Mouse (Mus musculus) E14TG2a.4 (cell line): ENCODE results near the gene Adarb2.

Experiments used
- H3K27me3 ChIP-seq: 2 replicates; pipeline ENCODE4 v1.6.1; 2014; ENCODE audit warnings: low read length, control low read depth; ENCODE audit not compliant: insufficient read depth
- H3K36me3 ChIP-seq: 2 replicates; pipeline ENCODE4 v1.6.1; 2014; ENCODE audit warnings: low read length, control low read depth; ENCODE audit not compliant: insufficient read depth
- H3K4me1 ChIP-seq: replicated peaks from 2 replicates; pipeline ENCODE4 v1.6.1; 2014; ENCODE audit warnings: low read depth, low read length, control low read depth
- H3K4me3 ChIP-seq: replicated peaks from 2 replicates; pipeline ENCODE4 v1.5.1; 2014; ENCODE audit warnings: mild to moderate bottlenecking, low read length
- H3K9me3 ChIP-seq: 2 replicates; pipeline ENCODE4 v1.6.1; 2014; ENCODE audit warnings: low read length, control low read depth
- CTCF ChIP-seq: conservative IDR thresholded peaks from 2 replicates; pipeline ENCODE4 v1.5.1; 2014; ENCODE audit warnings: low read length
- NANOG ChIP-seq: IDR thresholded peaks from 2 replicates; pipeline ENCODE4 v1.6.1; 2014; ENCODE audit warnings: borderline replicate concordance, low read length, mixed read lengths
- POU5F1 ChIP-seq: IDR thresholded peaks from 2 replicates; pipeline ENCODE4 v1.6.1; 2014; ENCODE audit warnings: low read length, borderline replicate concordance

Adarb2 gene

GRCm38 (mm10) chr13:8745596-8745995 is 542.9 kb downstream of the Adarb2 start:
- H3K9me3 ChIP-seq, result no peaks in the 10 kb centered on the region
- no peak for TF ChIP-seq NANOG
- H3K4me1 ChIP-seq, result no peaks in the 10 kb centered on the region
- H3K36me3 ChIP-seq, result no peaks in the 10 kb centered on the region
- no peaks in the 10 kb centered on the region for H3K27me3 ChIP-seq
- H3K4me3 ChIP-seq, result no peak overlapping the region

- H3K4me1 ChIP-seq, result no peaks in the 10 kb centered on the region
- TF ChIP-seq CTCF (no peak), NANOG (no peak), POU5F1 (no peak)
- H3K36me3 ChIP-seq, result no peaks in the 10 kb centered on the region
- H3K4me3 ChIP-seq, result no peak overlapping the region
- no peaks in the 10 kb centered on the region for H3K9me3 ChIP-seq
- H3K27me3 ChIP-seq, result no peaks in the 10 kb centered on the region
Measured at GRCm38 (mm10) chr13:8749451-8749850, 546.8 kb downstream of the Adarb2 start.

DNA sequence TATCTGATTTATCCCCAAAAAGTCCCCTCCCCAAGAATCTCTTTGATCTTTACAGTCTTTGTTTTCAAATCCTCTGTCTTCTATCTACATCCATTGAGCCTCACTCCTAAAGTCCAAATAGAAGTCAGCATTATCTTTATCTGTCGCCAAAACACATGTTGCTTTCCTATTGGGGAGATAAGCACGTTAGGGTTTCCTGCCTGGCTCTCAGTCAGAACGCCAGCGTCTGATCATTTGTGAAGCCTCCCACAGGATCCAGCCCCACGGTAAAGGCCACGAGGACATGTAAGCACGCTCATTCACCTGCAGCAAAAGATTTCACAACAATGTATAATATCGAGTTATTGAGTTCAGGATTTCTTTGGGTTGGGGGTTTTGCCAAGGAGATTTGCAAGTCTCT is 558.3 kb downstream of the Adarb2 start:
- Histone ChIP-seq H3K36me3 (no peaks in the 10 kb centered on the region), H3K27me3 (no peaks in the 10 kb centered on the region), H3K9me3 (no peaks in the 10 kb centered on the region), H3K4me1 (no peaks in the 10 kb centered on the region), H3K4me3 (no peak overlapping the region)
- TF ChIP-seq CTCF (no peak), POU5F1 (no peak), NANOG (no peak)

- Histone ChIP-seq H3K4me3 (no peak overlapping the region), H3K36me3 (no peaks in the 10 kb centered on the region), H3K9me3 (no peaks in the 10 kb centered on the region), H3K4me1 (no peaks in the 10 kb centered on the region), H3K27me3 (no peaks in the 10 kb centered on the region; the same call in 1 of the 2 replicates)
- TF ChIP-seq NANOG (no peak), POU5F1 (no peak), CTCF (no peak)
Measured at GRCm38 (mm10) chr13:8769654-8770227, 567.1 kb downstream of the Adarb2 start.

GRCm38 (mm10) chr13:8770616-8771015 is 568.0 kb downstream of the Adarb2 start:
- TF ChIP-seq CTCF (no peak), NANOG (no peak), POU5F1 (no peak)

GRCm38 (mm10) chr13:8780441-8780840 is 577.8 kb downstream of the Adarb2 start:
- Histone ChIP-seq H3K4me3 (no peak overlapping the region), H3K27me3 (peaks cover 4% of the 10 kb centered on the region; the same call in 1 of the 2 replicates), H3K9me3 (no peaks in the 10 kb centered on the region), H3K36me3 (no peaks in the 10 kb centered on the region), H3K4me1 (no peaks in the 10 kb centered on the region)
- TF ChIP-seq CTCF, result peak; percentile 85
- no peak for TF ChIP-seq NANOG
- no peak for TF ChIP-seq POU5F1

More at GRCm38 (mm10) chr13:8770616-8771015, 568.0 kb downstream of the Adarb2 start:
- H3K36me3 ChIP-seq, result no peaks in the 10 kb centered on the region
- no peak overlapping the region for H3K4me3 ChIP-seq
- no peaks in the 10 kb centered on the region; the same call in 1 of the 2 replicates for H3K27me3 ChIP-seq
- no peaks in the 10 kb centered on the region for H3K4me1 ChIP-seq
- H3K9me3 ChIP-seq, result no peaks in the 10 kb centered on the region

GRCm38 (mm10) chr13:8782636-8783035 is 580.0 kb downstream of the Adarb2 start:
- Histone ChIP-seq H3K36me3 (no peaks in the 10 kb centered on the region), H3K4me1 (no peaks in the 10 kb centered on the region), H3K4me3 (no peak overlapping the region), H3K27me3 (peaks cover 4% of the 10 kb centered on the region; the same call in 1 of the 2 replicates), H3K9me3 (no peaks in the 10 kb centered on the region)
- TF ChIP-seq POU5F1 (no peak), CTCF (no peak), NANOG (no peak)

DNA sequence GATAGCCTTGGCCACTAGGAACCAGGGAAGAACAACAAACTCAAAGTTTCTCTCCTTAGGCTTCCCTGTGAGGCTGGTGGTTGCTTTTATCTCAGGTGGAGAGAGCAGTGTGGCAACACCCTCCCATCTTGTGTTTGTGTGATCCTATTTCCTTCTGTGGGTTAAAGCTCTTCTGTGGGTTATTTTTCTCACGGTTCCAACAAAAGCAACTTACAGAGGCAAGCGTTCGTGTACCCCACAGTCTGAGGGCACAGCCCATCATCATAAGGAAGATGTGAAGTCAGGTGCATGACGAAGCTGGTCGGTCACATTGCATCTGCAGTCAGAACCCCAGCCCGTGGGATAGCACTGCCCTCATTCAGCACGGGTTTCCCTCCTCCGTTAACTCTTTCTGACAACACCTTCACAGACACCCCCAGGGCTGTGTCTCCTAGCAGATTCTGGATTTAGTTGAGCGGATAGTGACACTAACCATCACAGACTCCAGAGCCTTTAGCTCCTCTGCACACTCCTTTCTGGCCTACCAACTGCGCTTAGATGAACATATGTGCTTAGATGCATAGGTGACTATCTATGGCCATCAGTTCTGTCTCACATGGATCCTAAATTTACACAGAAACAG is 581.1 kb downstream of the Adarb2 start:
- no peaks in the 10 kb centered on the region for H3K9me3 ChIP-seq
- no peak overlapping the region for H3K4me3 ChIP-seq
- no peaks in the 10 kb centered on the region for H3K4me1 ChIP-seq
- peaks cover 4% of the 10 kb centered on the region; the same call in 1 of the 2 replicates for H3K27me3 ChIP-seq
- TF ChIP-seq CTCF (no peak), NANOG (no peak), POU5F1 (no peak)
- no peaks in the 10 kb centered on the region for H3K36me3 ChIP-seq

- no peaks in the 10 kb centered on the region for H3K4me1 ChIP-seq
- peaks cover 4% of the 10 kb centered on the region; the same call in 1 of the 2 replicates for H3K27me3 ChIP-seq
- H3K4me3 ChIP-seq, result no peak overlapping the region
- TF ChIP-seq NANOG, result no peak
- no peak for TF ChIP-seq POU5F1
- no peak for TF ChIP-seq CTCF
- H3K9me3 ChIP-seq, result no peaks in the 10 kb centered on the region
- no peaks in the 10 kb centered on the region for H3K36me3 ChIP-seq
Measured at GRCm38 (mm10) chr13:8784308-8785061, 581.8 kb downstream of the Adarb2 start.
